Mouse (Mus musculus): ENCODE data around the gene Mustn1. TPM values are rescaled to one million over a fixed set of nuclear protein-coding genes. Genes with fewer than 3 reads are reported as not detected.

Gene Mustn1
- polyA plus RNA-seq, 1 experiment from 2014 or later = 6.6 TPM

- no peaks in the 10 kb centered on the region for H3K36me3 ChIP-seq (ENCODE audit: control insufficient read depth, insufficient read depth, low read length)
- no peak for DNase-seq (ENCODE audit: low spot score)
Measured at GRCm38 (mm10) chr14:30911141-30911540, 32.1 kb downstream of the Mustn1 start.

GRCm38 (mm10) chr14:30912641-30913040 is 33.6 kb downstream of the Mustn1 start:
- H3K36me3 ChIP-seq (ENCODE audit: control insufficient read depth, insufficient read depth, low read length) = no peaks in the 10 kb centered on the region
- no peaks in the 10 kb centered on the region for H3K4me1 ChIP-seq (replicated peaks; ENCODE audit: control insufficient read depth, insufficient read depth, low read length)
- no peak overlapping the region for H3K27ac ChIP-seq (ENCODE audit: low read depth)
- H3K9ac ChIP-seq (ENCODE audit: low read length) = no peak overlapping the region
- no peak overlapping the region for H3K4me2 ChIP-seq (ENCODE audit: low read length)
- DNase-seq (ENCODE audit: low spot score) = no peak
- no peaks in the 10 kb centered on the region for H3K27me3 ChIP-seq (replicated peaks; ENCODE audit: control insufficient read depth, insufficient read depth, low read length)
- no peak overlapping the region for H3K4me3 ChIP-seq (ENCODE audit: low read depth, low read length)
- H3K9me3 ChIP-seq (ENCODE audit: control insufficient read depth, low read length) = no peaks in the 10 kb centered on the region
- no peak for ATAC-seq (replicated peaks; ENCODE audit: low FRiP score, low TSS enrichment, low read depth)
- WGBS = 76% methylated on average over 8 of the region's 8 CpGs

More at GRCm38 (mm10) chr14:30911141-30911540, 32.1 kb downstream of the Mustn1 start:
- no peak for ATAC-seq (replicated peaks; ENCODE audit: low FRiP score, low TSS enrichment, low read depth)
- Histone ChIP-seq H3K9me3 (ENCODE audit: control insufficient read depth, low read length) (no peaks in the 10 kb centered on the region), H3K4me1 (replicated peaks; ENCODE audit: control insufficient read depth, insufficient read depth, low read length) (no peaks in the 10 kb centered on the region), H3K27ac (ENCODE audit: low read depth) (no peak overlapping the region), H3K4me2 (ENCODE audit: low read length) (no peak overlapping the region), H3K27me3 (replicated peaks; ENCODE audit: control insufficient read depth, insufficient read depth, low read length) (no peaks in the 10 kb centered on the region), H3K9ac (ENCODE audit: low read length) (no peak overlapping the region), H3K4me3 (ENCODE audit: low read depth, low read length) (no peak overlapping the region)
- 87% methylated on average over 8 of the region's 8 CpGs for WGBS

- no peaks in the 10 kb centered on the region for H3K27me3 ChIP-seq (replicated peaks; ENCODE audit: control insufficient read depth, insufficient read depth, low read length)
- no peaks in the 10 kb centered on the region for H3K36me3 ChIP-seq (ENCODE audit: control insufficient read depth, insufficient read depth, low read length)
- 88% methylated on average over 5 of the region's 5 CpGs for WGBS
- H3K9ac ChIP-seq (ENCODE audit: low read length) = no peak overlapping the region
- no peaks in the 10 kb centered on the region for H3K9me3 ChIP-seq (ENCODE audit: control insufficient read depth, low read length)
- H3K27ac ChIP-seq (ENCODE audit: low read depth) = no peak overlapping the region
- DNase-seq (ENCODE audit: low spot score) (no peak), ATAC-seq (replicated peaks; ENCODE audit: low FRiP score, low TSS enrichment, low read depth) (no peak)
- H3K4me1 ChIP-seq (replicated peaks; ENCODE audit: control insufficient read depth, insufficient read depth, low read length) = no peaks in the 10 kb centered on the region
- no peak overlapping the region for H3K4me3 ChIP-seq (ENCODE audit: low read depth, low read length)
- H3K4me2 ChIP-seq (ENCODE audit: low read length) = no peak overlapping the region
Measured at GRCm38 (mm10) chr14:30913404-30913803, 34.4 kb downstream of the Mustn1 start.

GRCm38 (mm10) chr14:30916516-30916915 is 37.5 kb downstream of the Mustn1 start:
- no peaks in the 10 kb centered on the region for H3K27me3 ChIP-seq (replicated peaks; ENCODE audit: control insufficient read depth, insufficient read depth, low read length)
- no peaks in the 10 kb centered on the region for H3K36me3 ChIP-seq (ENCODE audit: control insufficient read depth, insufficient read depth, low read length)
- H3K4me2 ChIP-seq (ENCODE audit: low read length) = no peak overlapping the region
- DNase-seq (ENCODE audit: low spot score) = no peak
- no peak overlapping the region; the same call in 1 of the 2 replicates for H3K27ac ChIP-seq (ENCODE audit: low read depth)
- no peak overlapping the region for H3K4me3 ChIP-seq (ENCODE audit: low read depth, low read length)
- H3K9ac ChIP-seq (ENCODE audit: low read length) = no peak overlapping the region
- H3K4me1 ChIP-seq (replicated peaks; ENCODE audit: control insufficient read depth, insufficient read depth, low read length) = no peaks in the 10 kb centered on the region
- no peak for ATAC-seq (replicated peaks; ENCODE audit: low FRiP score, low TSS enrichment, low read depth)
- no peaks in the 10 kb centered on the region for H3K9me3 ChIP-seq (ENCODE audit: control insufficient read depth, low read length)
- WGBS = 76% methylated on average over 1 of the region's 1 CpGs

- DNase-seq (ENCODE audit: low spot score) (no peak), ATAC-seq (replicated peaks; ENCODE audit: low FRiP score, low TSS enrichment, low read depth) (no peak)
- H3K9ac ChIP-seq (ENCODE audit: low read length) = no peak overlapping the region
- H3K4me1 ChIP-seq (replicated peaks; ENCODE audit: control insufficient read depth, insufficient read depth, low read length) = no peaks in the 10 kb centered on the region
- H3K36me3 ChIP-seq (ENCODE audit: control insufficient read depth, insufficient read depth, low read length) = no peaks in the 10 kb centered on the region
- H3K27ac ChIP-seq (ENCODE audit: low read depth) = no peak overlapping the region
- H3K27me3 ChIP-seq (replicated peaks; ENCODE audit: control insufficient read depth, insufficient read depth, low read length) = no peaks in the 10 kb centered on the region
- no peak overlapping the region for H3K4me2 ChIP-seq (ENCODE audit: low read length)
- 59% methylated on average over 8 of the region's 8 CpGs for WGBS
- no peak overlapping the region for H3K4me3 ChIP-seq (ENCODE audit: low read depth, low read length)
- no peaks in the 10 kb centered on the region for H3K9me3 ChIP-seq (ENCODE audit: control insufficient read depth, low read length)
Measured at GRCm38 (mm10) chr14:30922053-30922670, 43.2 kb downstream of the Mustn1 start.

- Histone ChIP-seq H3K27ac (ENCODE audit: low read depth) (no peak within 1 kb of the TSS), H3K9ac (ENCODE audit: low read length) (no peak within 1 kb of the TSS), H3K4me1 (replicated peaks; ENCODE audit: control insufficient read depth, insufficient read depth, low read length) (no peaks in the 10 kb centered on the region), H3K9me3 (ENCODE audit: control insufficient read depth, low read length) (no peaks in the 10 kb centered on the region), H3K27me3 (replicated peaks; ENCODE audit: control insufficient read depth, insufficient read depth, low read length) (no peaks in the 10 kb centered on the region), H3K36me3 (ENCODE audit: control insufficient read depth, insufficient read depth, low read length) (no peaks in the 10 kb centered on the region), H3K4me3 (ENCODE audit: low read depth, low read length) (no peak within 1 kb of the TSS), H3K4me2 (ENCODE audit: low read length) (no peak within 1 kb of the TSS)
- no peak for DNase-seq (ENCODE audit: low spot score)
- no peak for ATAC-seq (replicated peaks; ENCODE audit: low FRiP score, low TSS enrichment, low read depth)
- WGBS = 42% methylated on average over 6 of the region's 6 CpGs
Measured at GRCm38 (mm10) chr14:30923375-30924105, 44.5 kb downstream of the Mustn1 start, which contains the start of gene Itih3. TSS of gene Itih3 (minus strand) at chr14:30923760.

GRCm38 (mm10) chr14:30925492-30925891 is 46.5 kb downstream of the Mustn1 start:
- no peak overlapping the region for H3K27ac ChIP-seq (ENCODE audit: low read depth)
- H3K9me3 ChIP-seq (ENCODE audit: control insufficient read depth, low read length) = no peaks in the 10 kb centered on the region
- no peak for ATAC-seq (replicated peaks; ENCODE audit: low FRiP score, low TSS enrichment, low read depth)
- H3K4me1 ChIP-seq (replicated peaks; ENCODE audit: control insufficient read depth, insufficient read depth, low read length) = no peaks in the 10 kb centered on the region
- H3K4me2 ChIP-seq (ENCODE audit: low read length) = no peak overlapping the region
- 89% methylated on average over 3 of the region's 3 CpGs for WGBS
- no peak for DNase-seq (ENCODE audit: low spot score)
- no peaks in the 10 kb centered on the region for H3K36me3 ChIP-seq (ENCODE audit: control insufficient read depth, insufficient read depth, low read length)
- H3K4me3 ChIP-seq (ENCODE audit: low read depth, low read length) = no peak overlapping the region
- no peaks in the 10 kb centered on the region for H3K27me3 ChIP-seq (replicated peaks; ENCODE audit: control insufficient read depth, insufficient read depth, low read length)
- no peak overlapping the region for H3K9ac ChIP-seq (ENCODE audit: low read length)

- Histone ChIP-seq H3K36me3 (ENCODE audit: control insufficient read depth, insufficient read depth, low read length) (no peaks in the 10 kb centered on the region), H3K27me3 (replicated peaks; ENCODE audit: control insufficient read depth, insufficient read depth, low read length) (no peaks in the 10 kb centered on the region), H3K9me3 (ENCODE audit: control insufficient read depth, low read length) (no peaks in the 10 kb centered on the region), H3K4me1 (replicated peaks; ENCODE audit: control insufficient read depth, insufficient read depth, low read length) (no peaks in the 10 kb centered on the region), H3K27ac (ENCODE audit: low read depth) (no peak overlapping the region), H3K9ac (ENCODE audit: low read length) (no peak overlapping the region), H3K4me3 (ENCODE audit: low read depth, low read length) (no peak overlapping the region), H3K4me2 (ENCODE audit: low read length) (no peak overlapping the region)
- no peak for DNase-seq (ENCODE audit: low spot score)
- ATAC-seq (replicated peaks; ENCODE audit: low FRiP score, low TSS enrichment, low read depth) = no peak
- 84% methylated on average over 4 of the region's 4 CpGs for WGBS
Measured at GRCm38 (mm10) chr14:30930386-30930785, 51.4 kb downstream of the Mustn1 start.

All from intestine, embryonic 14.5 days (tissue).